Mouse (Mus musculus): Measurements from ENCODE around the gene Frmd4a.

DNA sequence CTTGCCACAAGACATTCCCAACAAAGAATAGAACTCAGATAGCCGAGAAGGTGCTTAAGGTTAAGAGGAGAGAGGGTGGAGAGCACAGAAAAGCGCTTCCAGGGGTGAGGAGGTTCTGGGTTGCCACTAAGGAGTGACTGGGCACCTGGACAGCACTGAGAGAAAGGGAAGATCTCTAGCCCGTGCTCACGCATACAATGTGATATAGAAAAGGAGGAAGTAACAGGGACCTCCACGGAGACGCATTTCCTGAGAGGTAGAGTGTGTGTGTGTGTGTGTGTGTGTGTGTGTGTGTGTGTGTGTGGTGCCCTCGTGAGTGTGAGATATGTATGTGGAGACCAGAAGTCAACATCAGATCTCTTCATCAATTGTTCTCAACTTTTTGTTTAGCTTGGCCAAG, 377.1 kb downstream of the Frmd4a start:
- TF ChIP-seq CTCF (IDR thresholded peaks at IDR 0.05) (no peak), POLR2A (IDR thresholded peaks at IDR 0.05; ENCODE audit: insufficient read depth, low read depth, low read length) (no peak)
